Mouse (Mus musculus) liver, embryonic 14.5 days (tissue): ENCODE measurements around the gene Vac14.

Experiments
- CTCF ChIP-seq: IDR thresholded peaks from 2 replicates; pipeline ENCODE4 v1.5.1; 2016; ENCODE audit warnings: antibody characterized with exemption, low read depth, control low read depth
- EP300 ChIP-seq: IDR thresholded peaks from 2 replicates; pipeline ENCODE4 v1.6.1; 2016; ENCODE audit warnings: antibody characterized with exemption, low read depth

DNA sequence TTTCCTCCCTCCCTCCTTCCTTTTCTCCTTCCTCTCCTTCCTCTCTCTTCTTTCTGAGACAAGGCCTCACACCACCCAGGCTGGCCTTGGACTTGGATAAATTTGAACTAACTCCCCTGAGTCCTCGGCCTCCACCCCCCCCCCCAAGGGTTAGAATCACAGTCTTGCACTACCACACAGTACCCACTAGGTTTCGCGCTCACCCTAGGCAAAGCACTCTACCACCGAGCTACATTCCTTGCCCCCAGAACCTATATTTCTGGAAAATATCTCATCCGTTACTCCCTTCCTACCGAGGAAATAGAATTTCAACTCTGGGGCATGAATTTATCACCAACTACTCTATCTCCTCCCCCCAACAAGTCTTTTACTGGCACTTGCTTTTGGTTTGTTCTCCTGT, 143.6 kb downstream of the Vac14 start:
- TF ChIP-seq EP300 (no peak), CTCF (peak; percentile 19; the same call in 1 of the 2 replicates)
